Mouse (Mus musculus): Measurements from ENCODE around the gene Vcam1. TPM values are rescaled to one million over a fixed set of nuclear protein-coding genes. Genes with fewer than 3 reads are reported as not detected.

Gene Vcam1
- total RNA-seq (2014; rRNA removed) (30.2 and 36.9 TPM in 2 replicates), polyA plus RNA-seq (2015; fragmentation: Nextera tagmentation; extraction: Ambion mirVana) (28.2 and 32.1 TPM in 2 replicates)

DNA sequence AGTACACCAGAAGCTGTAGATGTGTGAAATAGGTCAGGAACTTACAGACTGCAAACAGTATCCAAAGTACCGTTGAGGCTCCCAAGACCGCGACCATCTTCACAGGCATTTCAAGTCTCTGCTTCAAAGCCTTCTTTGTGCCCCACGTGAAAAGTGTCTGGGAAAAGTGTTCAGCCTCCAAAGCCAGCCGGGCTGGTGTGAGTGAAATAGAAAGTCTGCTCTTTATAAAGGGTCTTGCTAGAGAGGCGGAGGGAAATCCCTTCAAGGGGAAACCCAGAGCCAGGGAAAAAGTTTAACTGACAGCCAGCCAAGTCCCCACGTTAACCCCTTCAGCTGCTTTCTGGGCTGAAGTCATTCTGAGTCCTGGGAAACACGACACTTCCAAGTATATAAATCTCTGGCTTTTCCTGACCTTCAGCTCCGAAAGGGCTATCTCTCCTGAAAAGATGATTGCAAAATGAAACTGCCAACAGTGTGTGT lies at the start of gene Vcam1:
Vcam1 (minus strand) TSS at position 430 of the 480 bp plus-strand sequence.
- DNase-seq (peak; percentile 67), ATAC-seq (peak; percentile 76)
- no peaks in the 10 kb centered on the region for H3K4me1 ChIP-seq (ENCODE audit: insufficient read depth)
- H3K4me3 ChIP-seq (ENCODE audit: low read depth, low read length) = peak within 1 kb of the TSS; percentile 29
- H3K27me3 ChIP-seq (ENCODE audit: insufficient read depth, low read length) = no peaks in the 10 kb centered on the region; the same call in 1 of the 2 replicates
- WGBS = 3% methylated on average over 9 of the region's 9 CpGs
- H3K9me3 ChIP-seq (ENCODE audit: low read length) = no peaks in the 10 kb centered on the region
- H3K36me3 ChIP-seq (ENCODE audit: insufficient read depth) = no peaks in the 10 kb centered on the region
- H3K27ac ChIP-seq (ENCODE audit: low read depth, low read length) = no peak within 1 kb of the TSS
- no peak for TF ChIP-seq CTCF (IDR thresholded peaks at IDR 0.05; ENCODE audit: low read depth)
- peak within 1 kb of the TSS; percentile 51 for H3K4me2 ChIP-seq (ENCODE audit: low read depth)
- H3K9ac ChIP-seq = peak within 1 kb of the TSS; percentile 22; the same call in 1 of the 2 replicates

- Histone ChIP-seq H3K36me3 (ENCODE audit: insufficient read depth) (no peaks in the 10 kb centered on the region), H3K4me1 (ENCODE audit: insufficient read depth) (no peaks in the 10 kb centered on the region), H3K4me2 (ENCODE audit: low read depth) (no peak overlapping the region), H3K4me3 (ENCODE audit: low read depth, low read length) (no peak overlapping the region), H3K9me3 (ENCODE audit: low read length) (no peaks in the 10 kb centered on the region), H3K9ac (no peak overlapping the region), H3K27ac (ENCODE audit: low read depth, low read length) (no peak overlapping the region), H3K27me3 (ENCODE audit: insufficient read depth, low read length) (no peaks in the 10 kb centered on the region)
- ATAC-seq (no peak), DNase-seq (no peak)
- whole genome bisulfite sequencing = 86% methylated on average over 6 of the region's 6 CpGs
- TF ChIP-seq CTCF (IDR thresholded peaks at IDR 0.05; ENCODE audit: low read depth) = no peak
Observed at GRCm38 (mm10) chr3:116175106-116175505, 45.6 kb upstream of the Vcam1 start.

GRCm38 (mm10) chr3:116171461-116171860 lies 42.0 kb upstream of the Vcam1 start:
- no peak for ATAC-seq
- no peaks in the 10 kb centered on the region for H3K36me3 ChIP-seq (ENCODE audit: insufficient read depth)
- H3K4me2 ChIP-seq (ENCODE audit: low read depth) = no peak overlapping the region
- no peak overlapping the region for H3K4me3 ChIP-seq (ENCODE audit: low read depth, low read length)
- no peaks in the 10 kb centered on the region for H3K9me3 ChIP-seq (ENCODE audit: low read length)
- no peaks in the 10 kb centered on the region for H3K27me3 ChIP-seq (ENCODE audit: insufficient read depth, low read length)
- TF ChIP-seq CTCF (IDR thresholded peaks at IDR 0.05; ENCODE audit: low read depth) = no peak
- no peaks in the 10 kb centered on the region for H3K4me1 ChIP-seq (ENCODE audit: insufficient read depth)
- no peak overlapping the region for H3K27ac ChIP-seq (ENCODE audit: low read depth, low read length)
- 71% methylated on average over 5 of the region's 5 CpGs for WGBS
- no peak overlapping the region for H3K9ac ChIP-seq
- DNase-seq = no peak

DNA sequence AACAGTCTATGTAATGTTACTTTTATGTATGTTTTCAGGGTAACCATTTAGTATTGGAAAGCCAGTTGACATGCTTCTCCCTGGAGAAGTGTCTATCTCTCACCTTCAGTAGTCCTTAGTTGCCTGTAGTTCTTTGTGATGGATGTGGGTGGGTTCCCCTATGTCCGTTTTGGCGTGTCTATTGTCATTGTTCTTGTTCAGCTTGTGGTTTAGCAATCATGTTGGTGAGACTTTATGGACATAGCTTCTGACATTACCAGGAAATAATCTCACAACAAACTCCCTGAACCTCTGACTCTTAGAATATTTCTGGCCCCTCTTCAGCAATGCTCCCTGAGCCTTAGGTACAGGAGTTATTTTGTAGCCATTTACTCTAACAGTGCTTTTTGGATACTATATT lies 38.6 kb upstream of the Vcam1 start:
- ATAC-seq = no peak
- WGBS = 86% methylated on average over 2 of the region's 2 CpGs
- Histone ChIP-seq H3K9ac (no peak overlapping the region), H3K27me3 (ENCODE audit: insufficient read depth, low read length) (no peaks in the 10 kb centered on the region), H3K4me3 (ENCODE audit: low read depth, low read length) (no peak overlapping the region), H3K4me2 (ENCODE audit: low read depth) (no peak overlapping the region), H3K36me3 (ENCODE audit: insufficient read depth) (no peaks in the 10 kb centered on the region), H3K4me1 (ENCODE audit: insufficient read depth) (no peaks in the 10 kb centered on the region), H3K9me3 (ENCODE audit: low read length) (no peaks in the 10 kb centered on the region), H3K27ac (ENCODE audit: low read depth, low read length) (no peak overlapping the region)
- no peak for TF ChIP-seq CTCF (IDR thresholded peaks at IDR 0.05; ENCODE audit: low read depth)
- DNase-seq = no peak

DNA sequence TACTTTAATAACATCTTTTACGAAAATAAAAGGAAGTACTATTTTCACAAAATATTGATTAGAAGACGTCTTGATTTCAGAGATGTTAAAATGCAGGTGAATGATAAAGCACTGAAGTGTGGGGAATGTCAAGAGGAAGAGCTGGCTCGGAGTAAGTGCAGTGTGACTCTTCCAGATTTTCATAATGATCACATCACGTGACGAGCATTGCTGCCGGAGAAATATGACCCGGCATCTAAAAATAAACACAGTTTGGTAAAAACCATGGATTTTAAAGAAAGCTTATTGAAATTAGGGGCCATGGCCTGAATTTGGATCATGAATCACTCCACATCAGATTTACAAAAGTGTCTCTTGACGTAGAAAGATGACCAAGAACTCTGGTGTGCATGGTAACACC lies 36.8 kb upstream of the Vcam1 start:
- Histone ChIP-seq H3K9ac (no peak overlapping the region), H3K4me1 (ENCODE audit: insufficient read depth) (no peaks in the 10 kb centered on the region), H3K9me3 (ENCODE audit: low read length) (no peaks in the 10 kb centered on the region), H3K4me3 (ENCODE audit: low read depth, low read length) (no peak overlapping the region), H3K4me2 (ENCODE audit: low read depth) (no peak overlapping the region), H3K27ac (ENCODE audit: low read depth, low read length) (no peak overlapping the region), H3K36me3 (ENCODE audit: insufficient read depth) (no peaks in the 10 kb centered on the region), H3K27me3 (ENCODE audit: insufficient read depth, low read length) (no peaks in the 10 kb centered on the region)
- ATAC-seq (no peak), DNase-seq (no peak)
- WGBS = 66% methylated on average over 8 of the region's 8 CpGs
- TF ChIP-seq CTCF (IDR thresholded peaks at IDR 0.05; ENCODE audit: low read depth) = no peak

DNA sequence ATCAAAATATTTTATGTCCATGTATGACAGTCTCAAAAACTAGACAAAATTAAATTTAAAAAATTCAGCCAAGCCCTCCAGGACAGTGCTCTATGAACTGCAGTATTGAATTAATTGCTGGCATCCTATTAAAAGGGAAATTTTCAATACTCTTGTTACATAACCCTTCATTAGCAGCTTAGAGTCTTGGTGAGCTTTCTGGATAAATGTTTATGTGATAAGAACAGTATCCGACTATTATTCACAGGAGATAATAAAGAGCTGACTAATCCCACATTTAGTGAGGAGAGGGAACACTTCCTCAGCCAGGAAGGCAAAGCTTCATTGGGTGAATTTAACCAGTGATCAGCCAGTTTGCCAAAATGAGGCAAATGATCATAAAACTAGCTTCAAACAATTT lies 35.5 kb upstream of the Vcam1 start:
- Histone ChIP-seq H3K4me2 (ENCODE audit: low read depth) (no peak overlapping the region), H3K4me1 (ENCODE audit: insufficient read depth) (no peaks in the 10 kb centered on the region), H3K27ac (ENCODE audit: low read depth, low read length) (no peak overlapping the region), H3K36me3 (ENCODE audit: insufficient read depth) (no peaks in the 10 kb centered on the region), H3K9ac (no peak overlapping the region), H3K4me3 (ENCODE audit: low read depth, low read length) (no peak overlapping the region), H3K9me3 (ENCODE audit: low read length) (no peaks in the 10 kb centered on the region), H3K27me3 (ENCODE audit: insufficient read depth, low read length) (no peaks in the 10 kb centered on the region)
- no peak for ATAC-seq
- WGBS = 33% methylated on average over 1 of the region's 1 CpGs
- TF ChIP-seq CTCF (IDR thresholded peaks at IDR 0.05; ENCODE audit: low read depth) = no peak
- no peak for DNase-seq

GRCm38 (mm10) chr3:116163517-116163916 lies 34.0 kb upstream of the Vcam1 start:
- 80% methylated on average over 5 of the region's 5 CpGs for WGBS
- no peak for TF ChIP-seq CTCF (IDR thresholded peaks at IDR 0.05; ENCODE audit: low read depth)
- Histone ChIP-seq H3K4me3 (ENCODE audit: low read depth, low read length) (no peak overlapping the region), H3K36me3 (ENCODE audit: insufficient read depth) (no peaks in the 10 kb centered on the region), H3K4me1 (ENCODE audit: insufficient read depth) (no peaks in the 10 kb centered on the region), H3K27ac (ENCODE audit: low read depth, low read length) (no peak overlapping the region), H3K27me3 (ENCODE audit: insufficient read depth, low read length) (no peaks in the 10 kb centered on the region), H3K4me2 (ENCODE audit: low read depth) (no peak overlapping the region), H3K9me3 (ENCODE audit: low read length) (no peaks in the 10 kb centered on the region), H3K9ac (no peak overlapping the region)
- no peak for ATAC-seq
- DNase-seq = no peak
